Mouse (Mus musculus) testis, adult 2 months (tissue): ENCODE measurements around the gene Lurap1. TPM values are rescaled to one million over a fixed set of nuclear protein-coding genes. Genes with fewer than 3 reads are reported as not detected.

Source experiments
- H3K27ac ChIP-seq: fragments of 200-500 bp; 2 replicates; pipeline ENCODE4 v1.5.1; 2012; ENCODE audit warnings: low read depth, low read length; ENCODE audit not compliant: control insufficient read depth, insufficient read depth
- H3K27me3 ChIP-seq: fragments of 200-500 bp; 2 replicates; pipeline ENCODE4 v1.6.1; 2012; ENCODE audit warnings: mild to moderate bottlenecking, low read length, moderate library complexity; ENCODE audit not compliant: control insufficient read depth, insufficient read depth
- H3K36me3 ChIP-seq: fragments of 200-500 bp; 2 replicates; pipeline ENCODE4 v1.6.1; 2012; ENCODE audit warnings: mild to moderate bottlenecking, low read length; ENCODE audit not compliant: control insufficient read depth, insufficient read depth
- H3K4me1 ChIP-seq: fragments of 200-500 bp; 2 replicates; pipeline ENCODE4 v1.6.1; 2012; ENCODE audit warnings: low read length; ENCODE audit not compliant: control insufficient read depth, insufficient read depth
- H3K4me3 ChIP-seq: fragments of 200-500 bp; 2 replicates; pipeline ENCODE4 v1.5.1; 2012; ENCODE audit warnings: low read depth, mild to moderate bottlenecking, low read length, moderate library complexity, mixed read lengths; ENCODE audit not compliant: control insufficient read depth
- CTCF ChIP-seq: fragments of 200-500 bp; IDR thresholded peaks from 2 replicates; pipeline ENCODE4 v1.5.1; 2012; ENCODE audit warnings: low read depth, mild to moderate bottlenecking, inconsistent platforms, low read length, moderate library complexity; ENCODE audit not compliant: control insufficient read depth, insufficient read depth, insufficient replicate concordance
- POLR2A ChIP-seq: fragments of 200-500 bp; IDR thresholded peaks from 2 replicates; pipeline ENCODE4 v1.6.1; 2012; ENCODE audit warnings: low read depth, mild to moderate bottlenecking, inconsistent platforms, low read length, moderate library complexity; ENCODE audit not compliant: control insufficient read depth
- polyA plus RNA-seq: library from polyadenylated mRNA; depleted of rRNA; stranded (reverse); fragments of >200 nt; gene quantifications from 2 replicates; pipeline ENCODE4 v1.2.3, GENCODE M21; 2012

The Lurap1 gene
- polyA plus RNA-seq, 1 experiment = 30.3 TPM

DNA sequence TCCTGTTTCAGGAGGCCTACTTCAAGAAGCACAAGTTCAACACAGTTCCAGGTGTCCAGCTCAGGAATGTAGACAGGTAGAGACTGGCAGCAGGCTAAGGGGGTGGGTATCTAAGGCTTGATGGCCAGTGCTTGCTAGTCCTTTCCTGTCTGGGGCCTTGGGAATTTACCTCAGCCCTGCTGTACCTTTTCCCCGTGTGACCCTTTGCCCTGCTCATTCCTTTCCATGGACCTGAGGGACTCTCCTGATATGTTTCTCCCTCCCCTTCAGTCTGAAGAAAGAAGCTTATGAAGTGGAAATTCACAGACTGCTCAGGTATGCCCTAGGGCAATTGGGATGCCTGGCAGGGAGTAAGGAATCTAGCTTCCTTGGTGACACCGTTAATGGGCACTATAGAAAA, 6.7 kb upstream of the Lurap1 start:
- Histone ChIP-seq H3K36me3 (peaks cover 1% of the 10 kb centered on the region), H3K4me3 (no peak overlapping the region), H3K27ac (no peak overlapping the region), H3K4me1 (peaks cover 2% of the 10 kb centered on the region; the same call in 1 of the 2 replicates), H3K27me3 (no peaks in the 10 kb centered on the region)
- TF ChIP-seq POLR2A (no peak), CTCF (no peak)

DNA sequence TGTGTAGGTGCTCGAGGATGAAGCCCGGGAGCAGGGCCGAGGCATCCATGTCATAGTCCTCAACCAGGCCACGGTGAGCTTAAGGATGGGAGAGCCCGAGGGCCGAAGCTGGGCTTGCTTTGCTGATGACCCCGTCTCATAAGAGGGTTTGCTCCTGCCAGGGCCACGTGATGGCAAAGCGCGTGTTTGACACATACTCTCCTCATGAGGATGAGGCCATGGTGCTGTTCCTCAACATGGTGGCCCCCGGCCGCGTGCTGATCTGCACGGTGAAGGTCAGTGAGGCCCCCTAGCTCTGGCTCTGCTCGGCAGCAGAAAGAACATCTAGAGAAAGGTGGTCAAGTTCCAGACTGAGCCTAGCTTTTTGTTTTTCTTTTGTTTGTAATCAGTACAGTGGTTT, 1.6 kb upstream of the Lurap1 start:
- Histone ChIP-seq H3K4me1 (peaks cover 20% of the 10 kb centered on the region), H3K4me3 (peak overlapping the region; percentile 83), H3K27me3 (no peaks in the 10 kb centered on the region), H3K27ac (no peak overlapping the region), H3K36me3 (no peaks in the 10 kb centered on the region; the same call in none of the 2 replicates)
- TF ChIP-seq CTCF (no peak), POLR2A (no peak)

- H3K27me3 ChIP-seq = no peaks in the 10 kb centered on the region
- peaks cover 20% of the 10 kb centered on the region for H3K4me1 ChIP-seq
- peak overlapping the region; percentile 83 for H3K4me3 ChIP-seq
- H3K36me3 ChIP-seq = no peaks in the 10 kb centered on the region; the same call in 1 of the 2 replicates
- H3K27ac ChIP-seq = peak overlapping the region; percentile 76
- TF ChIP-seq POLR2A (no peak), CTCF (no peak)
These were observed 296 bp downstream of the Lurap1 start for GRCm38 (mm10) chr4:116150862-116151221.

DNA sequence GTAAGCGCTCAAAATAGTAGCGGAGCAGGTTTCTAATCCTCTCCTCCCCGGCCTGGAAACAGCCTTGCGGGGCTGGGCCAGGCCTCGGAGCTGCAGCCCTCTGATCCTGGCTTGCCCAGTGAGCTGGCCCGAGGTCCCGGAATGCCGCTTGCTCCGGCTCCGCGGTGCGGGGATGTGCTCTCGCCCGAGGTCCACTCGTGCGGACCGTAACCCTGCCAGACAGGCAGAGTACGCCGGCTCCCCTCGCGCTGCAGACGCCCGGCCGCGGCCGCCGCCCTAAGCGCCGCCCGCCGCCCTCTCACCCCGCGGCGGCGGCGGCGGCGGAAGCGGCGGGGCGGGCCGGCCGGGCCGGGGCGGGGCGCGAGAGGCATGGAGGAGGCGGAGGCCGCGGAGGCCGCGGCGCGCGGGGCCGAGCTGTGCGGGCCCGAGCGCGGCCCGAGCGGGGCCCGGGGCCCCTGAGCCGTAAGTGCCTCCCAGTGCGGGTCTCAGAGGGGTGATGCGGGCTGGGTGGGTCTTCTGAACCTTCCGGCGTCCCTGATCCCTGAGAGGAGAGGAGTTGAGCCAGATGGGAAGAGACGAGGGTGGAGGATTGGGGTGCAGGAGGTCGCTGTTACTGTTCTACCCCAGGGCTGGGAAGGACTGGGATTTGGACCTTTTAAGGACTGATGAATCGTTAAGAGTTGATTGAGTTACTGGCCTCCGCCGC, 829 bp downstream of the Lurap1 start:
- Histone ChIP-seq H3K4me3 (peak overlapping the region; percentile 83), H3K27ac (peak overlapping the region; percentile 76), H3K27me3 (no peaks in the 10 kb centered on the region), H3K4me1 (peaks cover 20% of the 10 kb centered on the region), H3K36me3 (no peaks in the 10 kb centered on the region; the same call in 1 of the 2 replicates)
- TF ChIP-seq CTCF (no peak), POLR2A (peak; percentile 71; the same call in 1 of the 2 replicates)

DNA sequence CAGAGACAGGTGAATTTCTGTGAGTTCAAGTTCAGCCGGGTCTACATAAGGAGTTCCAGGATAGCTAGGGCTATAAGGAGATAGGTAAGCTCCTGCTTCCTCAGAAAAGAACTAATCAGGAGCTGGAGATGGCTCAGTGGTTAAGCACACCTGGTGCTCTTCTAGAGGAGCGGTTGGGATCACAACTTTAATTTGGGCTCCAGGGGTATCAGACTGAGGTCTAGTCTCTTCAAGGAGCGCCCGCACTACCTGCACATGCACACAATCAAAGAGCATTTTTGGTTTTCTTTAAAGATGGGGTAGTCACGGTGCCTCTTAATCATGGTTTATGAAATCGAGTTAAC, 1.4 kb downstream of the Lurap1 start:
- H3K4me3 ChIP-seq = peak overlapping the region; percentile 83
- TF ChIP-seq POLR2A = no peak
- no peak for TF ChIP-seq CTCF
- H3K4me1 ChIP-seq = peaks cover 20% of the 10 kb centered on the region
- peak overlapping the region; percentile 63 for H3K27ac ChIP-seq
- H3K27me3 ChIP-seq = no peaks in the 10 kb centered on the region
- no peaks in the 10 kb centered on the region; the same call in 1 of the 2 replicates for H3K36me3 ChIP-seq

GRCm38 (mm10) chr4:116143891-116144717, 7.0 kb downstream of the Lurap1 start:
- no peaks in the 10 kb centered on the region for H3K27me3 ChIP-seq
- H3K36me3 ChIP-seq = no peaks in the 10 kb centered on the region
- H3K27ac ChIP-seq = 0 out of 2 replicates have a peak overlapping the region, but pooled peaks have one; percentile 24
- H3K4me3 ChIP-seq = peak overlapping the region; percentile 85
- peaks cover 12% of the 10 kb centered on the region for H3K4me1 ChIP-seq
- TF ChIP-seq CTCF = no peak
- TF ChIP-seq POLR2A = no peak

- H3K36me3 ChIP-seq = no peaks in the 10 kb centered on the region
- H3K4me1 ChIP-seq = peaks cover 12% of the 10 kb centered on the region
- TF ChIP-seq POLR2A (no peak), CTCF (no peak)
- H3K27me3 ChIP-seq = no peaks in the 10 kb centered on the region
- no peak overlapping the region for H3K27ac ChIP-seq
- H3K4me3 ChIP-seq = peak overlapping the region; percentile 14
These were observed 7.8 kb downstream of the Lurap1 start for GRCm38 (mm10) chr4:116143317-116143811.
